ENCODE assay signal across 26 mouse cellular contexts in genomic region chr7:67800547-67800946, GRCm38 (mm10).
"Had no signal": no experiment of that assay in that cellular context is flagged by ENCODE, and none has a peak within 500 bp of the region (broad histone marks: within the 10 kb centered on the region; RNA-seq: fewer than 3 reads in every experiment).

No protein-coding gene starts in this region.

- H3K27ac ChIP-seq: heart, embryonic 13.5 days; heart, embryonic 15.5 days; hindbrain, embryonic 13.5 days; hindbrain, embryonic 15.5 days; hindbrain, postnatal 0 days; kidney, embryonic 15.5 days; kidney, postnatal 0 days; layer of hippocampus, adult 2 months; left cerebral cortex, adult 2 months; limb, embryonic 10.5 days; limb, embryonic 12.5 days; liver, embryonic 13.5 days; liver, embryonic 15.5 days had no signal

- DNase-seq: gastrocnemius, postnatal 14 days; gastrocnemius, postnatal 36 days; heart, adult 18-20 months; heart, postnatal 14 days; heart, postnatal 36 days; kidney, adult 11 months; kidney, adult 2 months; kidney, adult 9 months; kidney, postnatal 14 days; kidney, postnatal 4 days; liver; liver, embryonic 13.5 days had no signal

- H3K27me3 ChIP-seq: heart, embryonic 13.5 days; heart, embryonic 15.5 days; hindbrain, embryonic 15.5 days; limb, embryonic 12.5 days had no signal

- H3K36me3 ChIP-seq: heart, embryonic 13.5 days; heart, embryonic 15.5 days; hindbrain, embryonic 13.5 days; hindbrain, embryonic 15.5 days; kidney, embryonic 15.5 days; limb, embryonic 10.5 days; limb, embryonic 12.5 days; liver, embryonic 13.5 days; liver, embryonic 15.5 days had no signal

- H3K9ac ChIP-seq: heart, embryonic 13.5 days; heart, embryonic 15.5 days; hindbrain, embryonic 13.5 days; hindbrain, embryonic 15.5 days; kidney, embryonic 15.5 days; limb, embryonic 12.5 days; liver, embryonic 13.5 days; liver, embryonic 15.5 days had no signal

- H3K4me2 ChIP-seq: heart, embryonic 13.5 days; heart, embryonic 15.5 days; hindbrain, embryonic 13.5 days; hindbrain, embryonic 15.5 days; kidney, embryonic 15.5 days; limb, embryonic 12.5 days; liver, embryonic 11.5 days; liver, embryonic 13.5 days; liver, embryonic 15.5 days had no signal

- ATAC-seq: hindbrain, postnatal 0 days; intestine, embryonic 16.5 days had no signal

- H3K9me3 ChIP-seq: heart, embryonic 13.5 days; heart, embryonic 15.5 days; hindbrain, embryonic 13.5 days; hindbrain, embryonic 15.5 days; kidney, embryonic 15.5 days; limb, embryonic 10.5 days; limb, embryonic 12.5 days; liver, embryonic 13.5 days; liver, embryonic 15.5 days had no signal

- H3K4me3 ChIP-seq: heart, embryonic 13.5 days; heart, embryonic 15.5 days; hindbrain, embryonic 13.5 days; hindbrain, embryonic 15.5 days; kidney, embryonic 15.5 days; layer of hippocampus, adult 2 months; left cerebral cortex, adult 2 months; limb, embryonic 10.5 days; limb, embryonic 12.5 days; liver, embryonic 13.5 days; liver, embryonic 15.5 days had no signal
